Mouse (Mus musculus) hindbrain, embryonic 13.5 days (tissue): ENCODE data around the gene Dock6. TPM values are rescaled to one million over a fixed set of nuclear protein-coding genes. Genes with fewer than 3 reads are reported as not detected.
A peak's percentile ranks its signal among the peaks of the same experiment; 100 is the strongest.
"Not testable (repeated sequence)": the region's sequence is repeated elsewhere in the genome, so short reads cannot be mapped to it uniquely, and the experiment has no call there.

Experiments
- ATAC-seq: fragments of 200-750 bp; cut with Nextera tagmentation; 2 replicates; pipeline ENCODE4 v1.8.0; 2017; ENCODE audit warnings: moderate TSS enrichment; ENCODE audit not compliant: low FRiP score
- H3K27ac ChIP-seq: fragments of 300-500 bp; sonication (generic); 2 replicates; pipeline ENCODE4 v1.5.1; 2015; ENCODE audit warnings: inconsistent platforms, mild to moderate bottlenecking, moderate library complexity
- H3K27me3 ChIP-seq: fragments of 300-500 bp; sonication (generic); 2 replicates; pipeline ENCODE4 v1.6.1; 2015; ENCODE audit warnings: mild to moderate bottlenecking, inconsistent platforms
- H3K36me3 ChIP-seq: fragments of 300-500 bp; sonication (generic); 2 replicates; pipeline ENCODE4 v1.6.1; 2015; ENCODE audit warnings: mild to moderate bottlenecking, inconsistent platforms
- H3K4me1 ChIP-seq: fragments of 300-500 bp; sonication (generic); replicated peaks from 2 replicates; pipeline ENCODE4 v1.6.1; 2015; ENCODE audit warnings: inconsistent platforms
- H3K4me2 ChIP-seq: fragments of 300-500 bp; sonication (generic); 2 replicates; pipeline ENCODE4 v1.6.1; 2015; ENCODE audit warnings: inconsistent platforms, mild to moderate bottlenecking, moderate library complexity
- H3K4me3 ChIP-seq: fragments of 300-500 bp; sonication (generic); 2 replicates; pipeline ENCODE4 v1.5.1; 2015; ENCODE audit warnings: mild to moderate bottlenecking, inconsistent platforms
- H3K9ac ChIP-seq: fragments of 300-500 bp; sonication (generic); 2 replicates; pipeline ENCODE4 v1.6.1; 2015; ENCODE audit warnings: mild to moderate bottlenecking, inconsistent platforms
- H3K9me3 ChIP-seq: fragments of 300-500 bp; sonication (generic); 2 replicates; pipeline ENCODE4 v1.6.1; 2016; ENCODE audit warnings: inconsistent platforms
- WGBS: fragments of 180-500 bp; shearing (Covaris S2); methylation state at CpG from one replicate; pipeline ENCODE4 v1.1.7; 2015; 5-methylcytosine and 5-hydroxymethylcytosine counted together
- polyA plus RNA-seq: library from polyadenylated mRNA; unstranded; fragments of >200 nt; fragmentation: Nextera tagmentation; extraction: Ambion mirVana; gene quantifications from 2 replicates; pipeline ENCODE4 v1.2.1, GENCODE M21; 2015

The Dock6 gene
- polyA plus RNA-seq, 1 experiment from 2014 or later = 17.2 TPM

DNA sequence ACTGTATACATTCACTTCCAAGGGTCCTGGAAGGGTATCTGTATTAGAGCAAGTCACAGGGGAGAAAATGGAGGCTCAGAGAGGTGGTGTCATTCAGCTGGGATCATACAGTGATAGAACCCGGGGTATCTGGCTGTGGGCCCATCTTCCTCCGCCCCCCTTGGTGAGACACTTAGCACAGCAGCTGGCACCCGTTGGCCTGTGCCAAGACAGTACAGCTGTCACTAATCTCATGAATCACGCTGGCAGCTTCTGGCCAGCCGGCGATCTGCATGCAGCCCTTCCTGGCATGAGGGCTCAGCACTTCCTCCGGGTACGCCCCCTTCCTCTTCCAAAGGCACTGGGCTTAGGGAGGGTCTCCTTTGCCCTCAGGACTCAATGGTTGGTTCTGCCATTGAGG, 59.8 kb downstream of the Dock6 start:
- H3K4me2 ChIP-seq = 0 out of 2 replicates have a peak overlapping the region, but pooled peaks have one; percentile 21

DNA sequence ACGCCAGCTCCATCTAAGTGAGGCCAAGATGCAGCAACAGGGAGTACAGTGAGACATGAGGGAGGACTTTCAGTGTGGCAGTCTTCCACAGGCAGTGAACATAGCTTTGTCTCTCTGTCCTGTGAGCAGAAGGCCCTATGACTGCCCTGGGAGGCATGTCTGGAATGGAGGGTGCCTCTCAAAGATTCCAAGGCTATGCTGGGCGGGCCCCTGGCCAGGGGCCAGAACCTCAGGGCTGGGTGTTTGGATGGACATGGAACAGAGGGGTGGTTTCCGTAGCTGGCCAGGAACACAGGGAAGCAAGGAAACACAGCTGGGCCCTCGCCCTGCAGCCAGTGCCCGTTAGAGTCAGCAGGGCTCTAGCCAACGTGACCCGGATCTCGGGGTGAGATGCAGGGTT, 60.6 kb downstream of the Dock6 start:
- Histone ChIP-seq H3K9ac (peak overlapping the region; percentile 25; the same call in 1 of the 2 replicates), H3K4me3 (no peak overlapping the region), H3K27me3 (no peaks in the 10 kb centered on the region), H3K4me1 (peaks cover 33% of the 10 kb centered on the region), H3K9me3 (no peaks in the 10 kb centered on the region), H3K36me3 (no peaks in the 10 kb centered on the region), H3K27ac (no peak overlapping the region), H3K4me2 (no peak overlapping the region)
- WGBS = 81% methylated on average over 8 of the region's 8 CpGs
- ATAC-seq = no peak

More for the DNA sequence above, 59.8 kb downstream of the Dock6 start:
- Histone ChIP-seq H3K36me3 (no peaks in the 10 kb centered on the region), H3K9ac (no peak overlapping the region), H3K9me3 (no peaks in the 10 kb centered on the region), H3K4me3 (no peak overlapping the region), H3K27ac (0 out of 2 replicates have a peak overlapping the region, but pooled peaks have one; percentile 30), H3K4me1 (peaks cover 33% of the 10 kb centered on the region), H3K27me3 (peaks cover 6% of the 10 kb centered on the region; the same call in 1 of the 2 replicates)
- peak; percentile 62 for ATAC-seq
- 52% methylated on average over 8 of the region's 8 CpGs for WGBS

GRCm38 (mm10) chr9:21788234-21788633, 64.2 kb downstream of the Dock6 start:
- Histone ChIP-seq H3K4me3 (no peak overlapping the region), H3K4me1 (peaks cover 21% of the 10 kb centered on the region), H3K36me3 (no peaks in the 10 kb centered on the region), H3K9me3 (no peaks in the 10 kb centered on the region), H3K9ac (no peak overlapping the region), H3K27ac (no peak overlapping the region), H3K27me3 (no peaks in the 10 kb centered on the region), H3K4me2 (no peak overlapping the region)
- 73% methylated on average over 9 of the region's 9 CpGs for WGBS
- ATAC-seq = no peak

- WGBS = 91% methylated on average over 5 of the region's 5 CpGs
- H3K4me3 ChIP-seq = no peak overlapping the region
- H3K36me3 ChIP-seq = no peaks in the 10 kb centered on the region
- H3K4me1 ChIP-seq = peaks cover 15% of the 10 kb centered on the region
- ATAC-seq = no peak
- H3K9me3 ChIP-seq = no peaks in the 10 kb centered on the region
- no peak overlapping the region for H3K27ac ChIP-seq
- no peaks in the 10 kb centered on the region for H3K27me3 ChIP-seq
- H3K4me2 ChIP-seq = no peak overlapping the region
- no peak overlapping the region for H3K9ac ChIP-seq
These were observed 64.8 kb downstream of the Dock6 start for GRCm38 (mm10) chr9:21787654-21788053.

- Histone ChIP-seq H3K27me3 (no peaks in the 10 kb centered on the region), H3K9ac (no peak overlapping the region), H3K4me2 (no peak overlapping the region), H3K27ac (no peak overlapping the region), H3K4me1 (peaks cover 9% of the 10 kb centered on the region), H3K4me3 (no peak overlapping the region), H3K36me3 (no peaks in the 10 kb centered on the region), H3K9me3 (no peaks in the 10 kb centered on the region)
- no peak for ATAC-seq
- 5% methylated on average over 6 of the region's 6 CpGs for WGBS
These were observed 65.5 kb downstream of the Dock6 start for GRCm38 (mm10) chr9:21786906-21787305.

DNA sequence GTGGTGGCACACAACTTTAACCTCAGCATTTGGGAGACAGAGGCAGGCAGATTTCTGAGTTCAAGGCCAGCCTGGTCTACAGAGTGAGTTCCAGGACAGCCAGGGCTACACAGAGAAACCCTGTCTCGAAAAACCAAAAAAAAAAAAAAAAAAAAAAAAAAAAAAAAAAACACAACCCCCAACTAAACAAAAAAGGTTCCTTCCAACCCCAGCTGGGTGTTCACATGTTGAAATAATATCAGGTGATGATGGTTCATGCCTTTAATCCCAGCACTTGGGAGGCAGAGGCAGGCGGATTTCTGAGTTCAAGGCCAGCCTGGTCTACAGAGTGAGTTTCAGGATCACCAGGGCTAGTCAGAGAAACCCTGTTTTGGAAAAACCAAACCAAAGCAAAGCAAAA, 66.1 kb downstream of the Dock6 start:
- 92% methylated on average over 1 of the region's 2 CpGs for WGBS
- not testable (repeated sequence) for H3K4me2 ChIP-seq

DNA sequence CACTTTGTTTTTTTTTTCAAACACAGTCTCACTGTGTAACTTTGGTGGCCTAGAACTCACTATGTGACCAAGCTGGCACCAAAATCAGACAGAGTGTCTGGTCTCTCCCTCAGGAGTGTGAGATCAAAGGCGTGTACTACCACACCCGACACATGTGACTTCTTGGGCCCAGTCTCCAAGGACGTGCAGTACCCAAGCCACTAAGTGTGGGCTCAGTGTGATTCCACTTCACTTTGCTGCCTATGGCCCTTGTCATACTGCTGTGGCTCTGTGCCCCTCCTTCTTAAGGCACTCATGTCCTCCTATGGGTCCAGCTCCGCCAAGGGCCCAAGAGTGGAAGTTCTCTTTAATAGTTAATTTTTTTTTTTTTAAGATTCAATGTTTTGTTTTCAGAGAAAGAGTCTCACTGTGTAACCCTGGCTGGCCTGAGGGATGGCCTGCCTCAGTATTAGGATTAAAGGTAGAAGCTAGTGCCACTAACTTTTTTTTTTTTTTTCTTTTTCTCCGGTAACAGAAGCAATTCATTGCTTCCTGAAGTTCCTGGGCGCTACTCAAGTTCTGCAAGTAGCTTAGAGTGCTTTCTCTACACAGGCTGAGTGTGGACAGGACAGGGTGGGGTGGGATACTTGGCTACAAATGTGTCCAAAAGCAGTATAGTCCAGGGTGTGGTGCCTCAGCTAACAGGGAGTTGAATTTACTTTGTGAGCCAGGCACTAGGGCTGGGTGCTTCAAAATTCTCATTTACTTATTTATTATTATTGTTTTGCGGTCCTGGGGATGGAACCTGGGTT, 67.7 kb downstream of the Dock6 start:
- no peaks in the 10 kb centered on the region for H3K27me3 ChIP-seq
- no peak overlapping the region for H3K4me2 ChIP-seq
- no peaks in the 10 kb centered on the region for H3K36me3 ChIP-seq
- no peaks in the 10 kb centered on the region for H3K9me3 ChIP-seq
- ATAC-seq = no peak
- H3K9ac ChIP-seq = no peak overlapping the region
- no peak overlapping the region for H3K4me3 ChIP-seq
- 93% methylated on average over 7 of the region's 7 CpGs for whole genome bisulfite sequencing
- 0 out of 2 replicates have a peak, but pooled peaks cover 4% of the 10 kb centered on the region for H3K4me1 ChIP-seq
- no peak overlapping the region for H3K27ac ChIP-seq

More for the DNA sequence above, 66.1 kb downstream of the Dock6 start:
- ATAC-seq, H3K27me3 ChIP-seq, H3K27ac ChIP-seq, H3K4me1 ChIP-seq, H3K4me3 ChIP-seq, H3K36me3 ChIP-seq, H3K9me3 ChIP-seq, H3K9ac ChIP-seq: not testable (repeated sequence)

- no peaks in the 10 kb centered on the region for H3K27me3 ChIP-seq
- no peak overlapping the region for H3K27ac ChIP-seq
- no peak overlapping the region for H3K4me2 ChIP-seq
- H3K9me3 ChIP-seq = no peaks in the 10 kb centered on the region
- ATAC-seq = no peak
- no peaks in the 10 kb centered on the region for H3K4me1 ChIP-seq
- H3K4me3 ChIP-seq = no peak overlapping the region
- no peak overlapping the region for H3K9ac ChIP-seq
- WGBS = 81% methylated on average over 15 of the region's 15 CpGs
- H3K36me3 ChIP-seq = peaks cover 6% of the 10 kb centered on the region
These were observed 70.6 kb downstream of the Dock6 start for GRCm38 (mm10) chr9:21781657-21782468.

GRCm38 (mm10) chr9:21777726-21778125, 74.7 kb downstream of the Dock6 start:
- WGBS = 91% methylated on average over 3 of the region's 3 CpGs
- H3K36me3 ChIP-seq = peaks cover 12% of the 10 kb centered on the region

GRCm38 (mm10) chr9:21774353-21774752, 78.1 kb downstream of the Dock6 start:
- Histone ChIP-seq H3K27ac (no peak overlapping the region), H3K9ac (no peak overlapping the region)

More at GRCm38 (mm10) chr9:21777726-21778125, 74.7 kb downstream of the Dock6 start:
- no peak for ATAC-seq
- Histone ChIP-seq H3K27me3 (no peaks in the 10 kb centered on the region), H3K4me2 (no peak overlapping the region), H3K4me3 (no peak overlapping the region), H3K4me1 (no peaks in the 10 kb centered on the region), H3K9ac (no peak overlapping the region), H3K27ac (no peak overlapping the region), H3K9me3 (no peaks in the 10 kb centered on the region)

GRCm38 (mm10) chr9:21773396-21773795, 79.0 kb downstream of the Dock6 start:
- not testable (repeated sequence) for H3K4me2 ChIP-seq, ATAC-seq, H3K27ac ChIP-seq, H3K9me3 ChIP-seq, H3K27me3 ChIP-seq, H3K4me3 ChIP-seq, H3K9ac ChIP-seq
- peaks cover 16% of the 10 kb centered on the region for H3K36me3 ChIP-seq
- peaks cover 12% of the 10 kb centered on the region for H3K4me1 ChIP-seq
- 90% methylated on average over 5 of the region's 5 CpGs for WGBS

More at GRCm38 (mm10) chr9:21774353-21774752, 78.1 kb downstream of the Dock6 start:
- Histone ChIP-seq H3K9me3 (no peaks in the 10 kb centered on the region), H3K36me3 (peaks cover 16% of the 10 kb centered on the region), H3K27me3 (no peaks in the 10 kb centered on the region), H3K4me1 (0 out of 2 replicates have a peak, but pooled peaks cover 3% of the 10 kb centered on the region), H3K4me2 (no peak overlapping the region), H3K4me3 (no peak overlapping the region)
- 92% methylated on average over 16 of the region's 16 CpGs for WGBS
- no peak for ATAC-seq

DNA sequence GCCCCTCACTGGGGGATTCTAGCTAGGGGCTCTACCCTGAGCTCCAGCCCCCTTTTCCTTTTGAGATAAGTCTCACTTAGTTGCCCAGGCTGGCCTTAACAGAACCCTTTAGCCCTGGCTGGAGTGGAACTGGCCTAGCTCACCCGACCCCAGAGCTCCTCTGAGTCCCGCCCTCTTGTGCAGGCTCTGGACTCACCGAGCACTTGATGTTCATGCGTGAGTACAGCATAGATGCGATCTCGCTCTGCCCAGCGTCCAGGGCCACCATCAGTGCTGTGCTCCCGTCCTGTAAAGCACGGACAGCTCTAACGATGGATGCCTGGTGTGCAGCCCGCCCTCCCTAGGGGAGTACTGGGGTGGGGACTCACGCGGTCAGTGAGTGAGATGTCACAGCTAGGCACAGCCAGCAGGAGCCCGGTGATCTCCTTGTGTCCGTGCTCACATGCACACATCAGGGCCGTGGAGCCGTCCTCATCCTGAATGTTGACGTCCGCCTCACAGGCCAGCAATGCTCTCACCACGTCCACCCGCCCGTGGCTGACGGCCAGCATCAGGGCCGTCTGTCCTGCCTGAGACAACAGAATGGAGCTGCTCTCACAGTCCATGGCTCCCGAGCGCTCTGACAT, 82.8 kb downstream of the Dock6 start:
- no peak overlapping the region for H3K27ac ChIP-seq
- peaks cover 15% of the 10 kb centered on the region for H3K4me1 ChIP-seq
- WGBS = 70% methylated on average over 26 of the region's 26 CpGs
- no peaks in the 10 kb centered on the region for H3K27me3 ChIP-seq
- no peak overlapping the region for H3K4me3 ChIP-seq
- no peaks in the 10 kb centered on the region for H3K9me3 ChIP-seq
- peaks cover 4% of the 10 kb centered on the region; the same call in 1 of the 2 replicates for H3K36me3 ChIP-seq
- 0 out of 2 replicates have a peak, but pooled peaks have one; percentile 25 for ATAC-seq
- no peak overlapping the region for H3K9ac ChIP-seq
- no peak overlapping the region for H3K4me2 ChIP-seq
